In genomic region chr14:25456666-25457433, GRCm38 (mm10) we compare ENCODE assay signal across 8 mouse cellular contexts. TPM values are rescaled to one million over a fixed set of nuclear protein-coding genes. Genes with fewer than 3 reads are reported as not detected.
DNase-seq lines count a peak whose midpoint lies in the region; ATAC-seq and TF ChIP-seq lines count a peak whose summit lies in the region.

No protein-coding gene starts in this region.

- peak overlapping the region; percentile 93 for H3K27ac ChIP-seq in layer of hippocampus, adult 2 months
- H3K27ac ChIP-seq in heart, embryonic 15.5 days = peak overlapping the region; percentile 100
- H3K27ac ChIP-seq in limb, embryonic 11.5 days (replicated peaks; ENCODE audit: low read depth, low read length) = peak overlapping the region; percentile 75
- peak overlapping the region; percentile 100 for H3K27ac ChIP-seq in neural tube, embryonic 13.5 days (replicated peaks)

- no peaks in the 10 kb centered on the region for H3K36me3 ChIP-seq in heart, embryonic 15.5 days
- no peaks in the 10 kb centered on the region for H3K36me3 ChIP-seq in limb, embryonic 11.5 days (ENCODE audit: control insufficient read depth, insufficient read depth, low read length)
- H3K36me3 ChIP-seq in neural tube, embryonic 13.5 days = no peaks in the 10 kb centered on the region

- 4% methylated on average over 16 of the region's 17 CpGs for WGBS in heart, embryonic 15.5 days
- WGBS in limb, embryonic 11.5 days = under 1% methylated on average over 17 of the region's 17 CpGs
- 1% methylated on average over 17 of the region's 17 CpGs for WGBS in neural tube, embryonic 13.5 days

- peaks cover 53% of the 10 kb centered on the region for H3K4me1 ChIP-seq in heart, embryonic 15.5 days (replicated peaks)
- H3K4me1 ChIP-seq in limb, embryonic 11.5 days (ENCODE audit: control insufficient read depth, insufficient read depth, low read length) = peaks cover 36% of the 10 kb centered on the region
- peaks cover 42% of the 10 kb centered on the region for H3K4me1 ChIP-seq in neural tube, embryonic 13.5 days (replicated peaks)

- H3K4me2 ChIP-seq in heart, embryonic 15.5 days = peak overlapping the region; percentile 92
- H3K4me2 ChIP-seq in limb, embryonic 11.5 days (ENCODE audit: low read depth, severe bottlenecking) = peak overlapping the region; percentile 94
- peak overlapping the region; percentile 99 for H3K4me2 ChIP-seq in neural tube, embryonic 13.5 days

- no peaks in the 10 kb centered on the region for H3K27me3 ChIP-seq in heart, embryonic 15.5 days
- no peaks in the 10 kb centered on the region for H3K27me3 ChIP-seq in limb, embryonic 11.5 days (ENCODE audit: control insufficient read depth, insufficient read depth, low read length)
- 0 out of 2 replicates have a peak, but pooled peaks cover 3% of the 10 kb centered on the region for H3K27me3 ChIP-seq in neural tube, embryonic 13.5 days

- no peak for DNase-seq in layer of hippocampus, adult 2 months (ENCODE audit: low spot score in 2 of 2)
- no peak for DNase-seq in layer of hippocampus, postnatal 36 days
- DNase-seq in cerebellum, adult 18-20 months = peak; percentile 40 to 46
- DNase-seq in limb, embryonic 11.5 days (ENCODE audit: low spot score) = peak; percentile 51
- no peak for DNase-seq in thymus, adult 18-20 months

- no peak for ATAC-seq in heart, embryonic 15.5 days (replicated peaks; ENCODE audit: insufficient number of reproducible peaks, insufficient read depth, low FRiP score, low read depth)
- no peak; the same call in 1 of the 2 replicates for ATAC-seq in limb, embryonic 11.5 days (ENCODE audit: insufficient number of reproducible peaks, low FRiP score, low TSS enrichment, low read depth)
- peak; percentile 6 for ATAC-seq in neural tube, embryonic 13.5 days (ENCODE audit: low read depth)
- ATAC-seq in granulocyte monocyte progenitor cell, adult 5-6 weeks (replicated peaks; ENCODE audit: poor library complexity, severe bottlenecking) = no peak

- H3K9me3 ChIP-seq in heart, embryonic 15.5 days (replicated peaks) = no peaks in the 10 kb centered on the region
- no peaks in the 10 kb centered on the region for H3K9me3 ChIP-seq in limb, embryonic 11.5 days (ENCODE audit: control insufficient read depth, low read length)
- no peaks in the 10 kb centered on the region for H3K9me3 ChIP-seq in neural tube, embryonic 13.5 days

- no peak for TF ChIP-seq CTCF in layer of hippocampus, adult 2 months (conservative IDR thresholded peaks at IDR 0.05)

- H3K9ac ChIP-seq in heart, embryonic 15.5 days = peak overlapping the region; percentile 68
- H3K9ac ChIP-seq in limb, embryonic 11.5 days (ENCODE audit: low read length) = peak overlapping the region; percentile 50
- peak overlapping the region; percentile 100 for H3K9ac ChIP-seq in neural tube, embryonic 13.5 days

- H3K4me3 ChIP-seq in layer of hippocampus, adult 2 months = peak overlapping the region; percentile 87
- H3K4me3 ChIP-seq in heart, embryonic 15.5 days = peak overlapping the region; percentile 80
- peak overlapping the region; percentile 99 for H3K4me3 ChIP-seq in limb, embryonic 11.5 days (ENCODE audit: low read depth, low read length)
- peak overlapping the region; percentile 100 for H3K4me3 ChIP-seq in neural tube, embryonic 13.5 days

RNA-seq across cellular contexts. Expression of gene Zmiz1, which starts 2.1 kb away (rescaled TPM):
- 10 to 100 TPM; 87.7 to 99.3 TPM for total RNA-seq in layer of hippocampus, adult 2 months (2021)
- total RNA-seq in layer of hippocampus, postnatal 36 days (2021) = 10 to 100 TPM; 88.1 to 94.5 TPM
- 22.1 and 26.2 TPM in 2 replicates for polyA plus RNA-seq in heart, embryonic 15.5 days (2015; fragmentation: Nextera tagmentation; extraction: Ambion mirVana)
- 59.0 and 66.7 TPM in 2 replicates for polyA plus RNA-seq in limb, embryonic 11.5 days (2014; fragmentation: Nextera tagmentation; extraction: Ambion mirVana)
- 57.2 and 66.2 TPM in 2 replicates for polyA plus RNA-seq in neural tube, embryonic 13.5 days (2015; fragmentation: Nextera tagmentation; extraction: Ambion mirVana)
- 93.2 and 97.4 TPM in 2 replicates for total RNA-seq in granulocyte monocyte progenitor cell, adult 5-6 weeks (2014; fragmentation: Nextera tagmentation)
- 6.9 and 8.9 TPM in 2 replicates for total RNA-seq in granulocyte monocyte progenitor cell, adult 5-6 weeks (2017)

Comparison
In these comparisons a context has a peak if more than half of its experiments do, and no peak if none do; other contexts are left out.
1. DNase-seq: peak in cerebellum, adult 18-20 months (2 of 2) and limb, embryonic 11.5 days (single experiment); none in layer of hippocampus, adult 2 months (0 of 2), layer of hippocampus, postnatal 36 days (0 of 2) and thymus, adult 18-20 months (0 of 2).
2. H3K9ac ChIP-seq: peak in every context shown above with its lines; median percentile 100 in neural tube, embryonic 13.5 days; 68 in heart, embryonic 15.5 days; 50 in limb, embryonic 11.5 days.
3. Peak in every context shown above with its lines, with median percentiles within 50 percentile points of each other: H3K27ac ChIP-seq, H3K4me3 ChIP-seq and H3K4me2 ChIP-seq.